Mouse (Mus musculus): ENCODE results near the gene Zbtb48. TPM values are rescaled to one million over a fixed set of nuclear protein-coding genes. Genes with fewer than 3 reads are reported as not detected.

Zbtb48 gene
- total and polyA plus RNA-seq, 3 experiments: 7.9 to 10.5 (median 10.2) TPM

DNA sequence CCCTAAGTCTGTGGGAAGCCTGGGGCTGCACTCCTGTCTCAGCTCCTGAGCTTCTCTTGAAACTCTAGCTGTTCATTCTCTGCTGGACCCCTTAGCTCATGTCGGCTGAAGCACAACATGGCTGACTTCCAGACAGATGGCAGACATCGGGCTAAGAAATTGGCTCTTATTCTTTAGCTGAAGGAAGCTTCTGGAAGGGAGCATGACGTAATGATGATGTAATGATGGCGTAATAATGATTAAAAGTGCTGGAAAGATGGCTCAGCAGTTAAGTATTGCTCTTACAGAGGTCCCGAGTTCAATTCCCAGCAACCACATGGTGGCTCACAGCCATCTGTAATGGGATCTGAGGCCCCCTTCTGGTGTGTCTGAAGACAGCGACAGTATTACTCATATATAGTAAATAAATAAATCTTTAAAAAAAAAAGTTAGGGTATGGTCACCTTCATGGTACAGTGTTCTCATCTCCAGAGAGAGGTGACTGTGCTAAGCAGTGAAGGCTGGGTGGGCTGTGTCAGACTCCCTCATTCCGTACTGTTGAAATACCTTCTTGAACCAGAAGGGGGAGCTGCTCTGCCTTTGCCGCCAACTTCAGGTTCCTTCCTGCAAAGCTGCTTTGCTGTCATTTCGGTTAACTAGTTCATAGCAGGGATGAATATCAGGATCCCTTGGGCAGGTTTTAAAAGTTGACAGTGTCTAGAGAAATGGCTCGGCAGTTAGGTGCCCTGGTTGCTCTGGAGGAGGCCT lies 55.1 kb downstream of the Zbtb48 start:
- no peak for DNase-seq

Other genes with a start within 250 kb of the Zbtb48 start
- 10 to 100 TPM; 24.0 to 35.0 TPM for gene Camta1, start 165.8 kb downstream of the Zbtb48 start, total RNA-seq (2021)
- 7.3 and 8.5 TPM in 2 replicates for gene Camta1, start 165.8 kb downstream of the Zbtb48 start, polyA plus RNA-seq (2012; rRNA removed)
- 100 to 1,000 TPM in 1 of 2 experiments, 10 to 100 TPM in 1; 97.7 to 103 TPM for gene Dnajc11, start 94.0 kb downstream of the Zbtb48 start, total RNA-seq (2021)
- gene Dnajc11, start 94.0 kb downstream of the Zbtb48 start, polyA plus RNA-seq (2012; rRNA removed): 84.5 and 107 TPM in 2 replicates
- 10 to 100 TPM; 13.8 to 24.1 TPM for gene Thap3, start 38.7 kb downstream of the Zbtb48 start, total RNA-seq (2021)
- 64.6 and 88.7 TPM in 2 replicates for gene Thap3, start 38.7 kb downstream of the Zbtb48 start, polyA plus RNA-seq (2012; rRNA removed)
- gene Phf13, start 31.4 kb downstream of the Zbtb48 start, total RNA-seq (2021): 10 to 100 TPM; 12.1 to 14.2 TPM
- 22.8 and 24.3 TPM in 2 replicates for gene Phf13, start 31.4 kb downstream of the Zbtb48 start, polyA plus RNA-seq (2012; rRNA removed)
- 10 to 100 TPM; 17.8 to 23.7 TPM for gene Klhl21, start 18.9 kb downstream of the Zbtb48 start, total RNA-seq (2021)
- 70.8 and 71.2 TPM in 2 replicates for gene Klhl21, start 18.9 kb downstream of the Zbtb48 start, polyA plus RNA-seq (2012; rRNA removed)
- gene Tas1r1, start 10.9 kb upstream of the Zbtb48 start, total RNA-seq (2021): 1 to 10 TPM in 1 of 2 experiments, not detected in 1; 1.4 TPM
- gene Tas1r1, start 10.9 kb upstream of the Zbtb48 start, polyA plus RNA-seq (2012; rRNA removed): 0.09 TPM in 1 of 2 replicates, not detected in the other
- gene Nol9, start 11.7 kb upstream of the Zbtb48 start, total RNA-seq (2021): 10 to 100 TPM; 16.8 to 30.6 TPM
- gene Nol9, start 11.7 kb upstream of the Zbtb48 start, polyA plus RNA-seq (2012; rRNA removed): 21.3 and 27.4 TPM in 2 replicates
- gene Plekhg5, start 44.8 kb upstream of the Zbtb48 start, total RNA-seq (2021): 10 to 100 TPM in 1 of 2 experiments, 1 to 10 TPM in 1; 7.4 to 15.5 TPM
- 21.9 and 30.7 TPM in 2 replicates for gene Plekhg5, start 44.8 kb upstream of the Zbtb48 start, polyA plus RNA-seq (2012; rRNA removed)
- 1 to 10 TPM in 1 of 2 experiments, under 1 TPM in 1; 0.79 to 1.3 TPM for gene Tnfrsf25, start 88.3 kb upstream of the Zbtb48 start, total RNA-seq (2021)
- 2.5 TPM in 2 replicates for gene Tnfrsf25, start 88.3 kb upstream of the Zbtb48 start, polyA plus RNA-seq (2012; rRNA removed)
- 1 to 10 TPM; 1.7 to 2.3 TPM for gene Espn, start 124.7 kb upstream of the Zbtb48 start, total RNA-seq (2021)
- 8.3 and 10.4 TPM in 2 replicates for gene Espn, start 124.7 kb upstream of the Zbtb48 start, polyA plus RNA-seq (2012; rRNA removed)
- not detected for gene Hes2, start 131.2 kb upstream of the Zbtb48 start, total RNA-seq (2021)
- gene Hes2, start 131.2 kb upstream of the Zbtb48 start, polyA plus RNA-seq (2012; rRNA removed): 0.57 TPM in 1 of 2 replicates, not detected in the other
- gene Acot7, start 150.5 kb upstream of the Zbtb48 start, total RNA-seq (2021): 10 to 100 TPM; 43.4 to 65.0 TPM
- gene Acot7, start 150.5 kb upstream of the Zbtb48 start, polyA plus RNA-seq (2012; rRNA removed): 22.1 and 25.5 TPM in 2 replicates
- 1 to 10 TPM; 3.5 to 8.3 TPM for gene Gpr153, start 246.6 kb upstream of the Zbtb48 start, total RNA-seq (2021)
- gene Gpr153, start 246.6 kb upstream of the Zbtb48 start, polyA plus RNA-seq (2012; rRNA removed): 16.6 and 22.4 TPM in 2 replicates